Mouse (Mus musculus): ENCODE measurements around the gene B3glct. TPM values are rescaled to one million over a fixed set of nuclear protein-coding genes. Genes with fewer than 3 reads are reported as not detected.

The B3glct gene
- polyA plus RNA-seq, 1 experiment from 2014 or later, result 14.1 TPM

DNA sequence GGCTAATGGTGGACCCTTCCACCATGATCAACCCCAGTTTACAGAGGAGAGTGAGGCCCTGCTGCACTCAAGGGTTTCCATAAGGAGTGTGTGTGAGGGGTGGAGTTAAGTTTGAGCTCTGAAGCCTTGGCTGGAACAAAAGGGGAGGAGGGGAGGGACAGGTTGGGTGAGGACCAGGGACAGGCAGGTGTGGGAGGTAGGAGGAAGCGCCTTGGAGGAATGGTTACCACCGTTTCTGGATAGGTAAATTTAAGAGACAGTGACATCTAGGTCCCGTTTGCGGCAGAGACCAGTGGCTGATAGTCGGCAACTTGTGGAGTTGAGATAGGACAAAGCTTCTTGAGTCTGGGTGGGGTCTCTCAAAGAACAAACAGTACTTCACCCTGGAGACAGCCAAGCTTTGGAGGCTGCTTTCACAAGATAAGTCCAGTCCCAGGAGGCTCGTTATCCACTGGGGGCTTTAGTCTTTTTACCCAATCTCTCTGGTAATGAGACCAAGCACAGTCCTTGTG is 29.1 kb upstream of the B3glct start:
- no peaks in the 10 kb centered on the region for H3K9me3 ChIP-seq (replicated peaks)
- no peak overlapping the region; the same call in 1 of the 2 replicates for H3K27ac ChIP-seq (replicated peaks)
- H3K27me3 ChIP-seq (ENCODE audit: low read depth, poor library complexity, severe bottlenecking), result no peaks in the 10 kb centered on the region
- no peak overlapping the region for H3K4me3 ChIP-seq
- WGBS, result 73% methylated on average over 6 of the region's 6 CpGs
- peaks cover 7% of the 10 kb centered on the region; the same call in 1 of the 2 replicates for H3K4me1 ChIP-seq
- no peaks in the 10 kb centered on the region for H3K36me3 ChIP-seq
- DNase-seq (ENCODE audit: low spot score), result no peak

DNA sequence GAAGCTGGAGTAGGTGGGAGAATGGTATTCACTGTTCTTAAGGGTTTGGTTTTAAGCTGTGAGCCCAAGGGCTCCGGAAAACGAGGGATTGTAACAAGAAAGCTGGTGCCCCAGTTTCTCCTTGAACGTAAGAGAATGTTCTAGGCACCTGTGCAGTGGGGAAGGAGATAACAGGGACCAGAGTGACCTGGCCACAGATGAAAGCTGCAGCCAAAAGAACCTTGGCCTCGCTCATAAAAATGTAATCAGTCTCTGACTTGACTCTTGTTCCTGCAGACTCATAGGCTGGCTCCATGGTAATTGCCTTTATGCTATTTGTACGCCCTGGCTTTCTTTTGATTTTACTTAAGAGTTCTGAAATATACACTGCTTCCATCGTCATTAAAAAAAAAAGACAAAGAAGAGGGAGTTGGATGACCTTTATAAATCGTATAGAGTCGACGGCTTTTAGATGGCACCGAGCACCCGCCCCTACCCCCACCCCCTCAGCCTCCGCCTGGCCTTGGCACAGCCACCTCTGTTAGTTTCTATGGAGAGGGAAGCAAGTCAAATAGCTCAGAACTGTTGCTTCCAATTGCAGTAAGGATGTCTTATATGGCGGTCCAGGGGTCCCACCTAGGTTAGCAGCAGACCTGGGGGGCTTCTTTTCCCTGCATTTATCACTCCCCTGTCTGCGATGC is 28.4 kb upstream of the B3glct start:
- H3K4me1 ChIP-seq, result peaks cover 7% of the 10 kb centered on the region; the same call in 1 of the 2 replicates
- no peaks in the 10 kb centered on the region for H3K9me3 ChIP-seq (replicated peaks)
- no peak overlapping the region for H3K4me3 ChIP-seq
- no peaks in the 10 kb centered on the region for H3K27me3 ChIP-seq (ENCODE audit: low read depth, poor library complexity, severe bottlenecking)
- peak overlapping the region; percentile 14; the same call in 1 of the 2 replicates for H3K27ac ChIP-seq (replicated peaks)
- 91% methylated on average over 14 of the region's 14 CpGs for WGBS
- H3K36me3 ChIP-seq, result no peaks in the 10 kb centered on the region
- DNase-seq (ENCODE audit: low spot score), result no peak

DNA sequence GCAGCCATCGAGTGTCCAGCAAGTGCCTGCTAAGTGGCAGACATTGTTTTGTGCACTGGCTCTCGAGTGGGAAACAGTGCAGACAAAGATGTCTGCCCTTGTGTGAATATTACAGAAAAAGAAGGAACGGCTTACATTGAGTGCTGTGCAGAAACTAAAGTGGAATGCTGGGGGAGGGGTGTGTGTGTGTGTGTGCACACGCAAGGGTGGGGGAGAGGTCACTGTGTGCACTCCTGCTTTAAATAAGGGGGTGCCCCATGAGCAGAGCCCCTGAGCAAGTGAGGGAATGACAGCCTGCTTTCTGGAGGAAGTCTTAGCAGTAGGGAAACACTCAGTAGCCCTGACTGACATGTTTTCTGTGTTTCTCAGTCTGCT is 27.9 kb upstream of the B3glct start:
- Histone ChIP-seq H3K4me3 (no peak overlapping the region), H3K4me1 (peaks cover 7% of the 10 kb centered on the region; the same call in 1 of the 2 replicates), H3K36me3 (no peaks in the 10 kb centered on the region), H3K27ac (replicated peaks) (peak overlapping the region; percentile 14; the same call in 1 of the 2 replicates), H3K27me3 (ENCODE audit: low read depth, poor library complexity, severe bottlenecking) (no peaks in the 10 kb centered on the region), H3K9me3 (replicated peaks) (no peaks in the 10 kb centered on the region)
- 78% methylated on average over 4 of the region's 4 CpGs for WGBS
- DNase-seq (ENCODE audit: low spot score), result no peak

DNA sequence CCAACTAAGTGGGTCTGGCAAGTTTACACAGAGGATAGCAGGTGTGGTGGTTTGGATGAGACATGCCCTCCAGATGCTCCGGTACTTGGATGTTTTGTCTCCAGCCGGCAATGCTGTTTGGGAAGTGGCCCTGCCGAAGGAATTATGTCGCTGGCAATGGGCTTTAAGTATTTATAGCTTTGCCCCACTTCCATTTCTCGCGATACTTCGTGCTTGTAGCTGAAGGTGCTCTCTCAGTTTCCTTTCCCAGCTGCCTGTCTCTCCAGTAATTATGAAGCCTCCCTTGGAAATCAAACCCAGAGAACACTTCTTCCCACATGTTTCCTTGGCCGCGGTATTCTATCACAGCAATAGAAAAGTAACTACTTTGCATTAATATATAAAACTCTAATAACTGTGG is 22.4 kb upstream of the B3glct start:
- no peaks in the 10 kb centered on the region for H3K36me3 ChIP-seq
- H3K27me3 ChIP-seq (ENCODE audit: low read depth, poor library complexity, severe bottlenecking), result no peaks in the 10 kb centered on the region
- 90% methylated on average over 9 of the region's 9 CpGs for WGBS
- H3K4me1 ChIP-seq, result peaks cover 11% of the 10 kb centered on the region
- H3K4me3 ChIP-seq, result no peak overlapping the region
- no peak for DNase-seq (ENCODE audit: low spot score)
- H3K9me3 ChIP-seq (replicated peaks), result no peaks in the 10 kb centered on the region
- H3K27ac ChIP-seq (replicated peaks), result no peak overlapping the region

DNA sequence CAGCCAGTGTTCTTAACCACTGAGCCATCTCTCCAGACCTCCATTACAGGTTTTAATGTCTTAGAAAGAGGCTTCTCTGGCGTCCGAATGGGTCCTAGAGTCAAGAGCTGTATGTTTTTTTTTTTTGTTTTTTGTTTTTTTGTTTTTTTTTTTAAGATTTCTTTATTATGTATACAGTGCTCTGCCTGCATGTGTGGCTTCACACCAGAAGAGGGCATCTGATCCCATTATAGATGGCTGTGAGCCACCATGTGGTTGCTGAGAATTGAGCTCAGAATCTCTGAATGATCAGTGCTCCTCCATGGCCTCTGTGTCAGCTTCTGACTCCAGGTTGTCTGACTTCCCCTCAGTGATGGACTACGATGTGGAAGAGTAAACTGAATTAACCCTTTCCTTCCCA is 20.0 kb upstream of the B3glct start:
- H3K36me3 ChIP-seq, result no peaks in the 10 kb centered on the region
- no peak overlapping the region for H3K27ac ChIP-seq (replicated peaks)
- no peak for DNase-seq (ENCODE audit: low spot score)
- H3K4me1 ChIP-seq, result peaks cover 11% of the 10 kb centered on the region
- no peak overlapping the region for H3K4me3 ChIP-seq
- H3K27me3 ChIP-seq (ENCODE audit: low read depth, poor library complexity, severe bottlenecking), result no peaks in the 10 kb centered on the region
- WGBS, result 59% methylated on average over 3 of the region's 3 CpGs
- peaks cover 5% of the 10 kb centered on the region; the same call in 1 of the 2 replicates for H3K9me3 ChIP-seq (replicated peaks)

DNA sequence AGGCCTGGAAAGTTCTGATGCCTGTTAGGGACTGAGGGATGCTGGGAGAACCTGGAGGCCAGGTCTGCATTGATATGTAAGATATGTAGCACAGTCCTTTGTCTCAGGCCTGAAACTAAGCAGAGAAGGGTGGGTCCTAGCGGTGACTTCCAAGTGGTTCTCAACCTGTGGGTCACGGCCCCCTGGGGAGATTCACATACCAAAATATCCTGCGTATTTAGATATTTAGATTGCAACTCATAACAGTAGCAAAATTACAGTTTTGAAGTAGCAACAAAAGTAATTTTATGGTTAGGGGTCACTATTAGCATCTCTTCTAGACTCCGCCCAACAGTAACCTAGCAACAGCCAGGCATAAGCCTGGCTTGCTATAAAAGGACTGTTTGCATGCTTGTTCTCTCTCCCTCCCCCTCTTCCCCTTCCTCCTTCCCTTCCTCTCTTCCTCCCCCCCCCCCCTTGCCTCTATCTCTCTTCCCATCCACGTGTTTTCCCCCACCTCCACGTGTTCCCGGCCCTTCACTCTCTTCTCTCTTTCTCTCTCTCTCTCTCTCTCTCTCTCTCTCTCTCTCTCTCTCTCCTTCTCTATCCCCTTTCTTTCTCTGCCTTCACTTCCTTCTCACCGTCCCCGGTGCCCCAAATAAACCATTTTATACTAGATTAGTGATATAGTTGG is 19.2 kb upstream of the B3glct start:
- Histone ChIP-seq H3K27ac (replicated peaks) (no peak overlapping the region), H3K4me3 (no peak overlapping the region), H3K27me3 (ENCODE audit: low read depth, poor library complexity, severe bottlenecking) (no peaks in the 10 kb centered on the region), H3K9me3 (replicated peaks) (peaks cover 5% of the 10 kb centered on the region; the same call in 1 of the 2 replicates), H3K36me3 (no peaks in the 10 kb centered on the region), H3K4me1 (peaks cover 11% of the 10 kb centered on the region)
- no peak for DNase-seq (ENCODE audit: low spot score)
- 76% methylated on average over 9 of the region's 9 CpGs for WGBS

DNA sequence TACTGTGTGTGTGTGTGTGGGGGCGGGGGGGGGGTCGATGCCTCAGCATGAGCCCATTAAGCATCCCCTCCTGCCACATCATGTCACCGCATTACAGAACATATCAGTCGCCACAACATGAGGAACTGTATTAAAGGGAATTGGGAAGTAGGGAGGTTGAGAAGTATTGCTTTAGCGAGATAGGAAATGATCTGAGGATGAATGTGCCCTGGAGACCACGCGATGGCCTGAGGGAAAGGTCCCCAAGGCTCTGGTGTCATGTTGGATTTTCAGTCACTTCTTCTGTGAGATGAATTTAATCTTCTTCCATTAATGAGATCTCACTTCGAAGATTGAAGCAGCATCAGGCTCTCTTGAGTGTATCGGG is 18.6 kb upstream of the B3glct start:
- Histone ChIP-seq H3K9me3 (replicated peaks) (peaks cover 5% of the 10 kb centered on the region; the same call in 1 of the 2 replicates), H3K27ac (replicated peaks) (no peak overlapping the region), H3K36me3 (no peaks in the 10 kb centered on the region), H3K4me1 (peaks cover 11% of the 10 kb centered on the region), H3K4me3 (no peak overlapping the region), H3K27me3 (ENCODE audit: low read depth, poor library complexity, severe bottlenecking) (no peaks in the 10 kb centered on the region)
- 72% methylated on average over 9 of the region's 9 CpGs for WGBS
- no peak for DNase-seq (ENCODE audit: low spot score)

DNA sequence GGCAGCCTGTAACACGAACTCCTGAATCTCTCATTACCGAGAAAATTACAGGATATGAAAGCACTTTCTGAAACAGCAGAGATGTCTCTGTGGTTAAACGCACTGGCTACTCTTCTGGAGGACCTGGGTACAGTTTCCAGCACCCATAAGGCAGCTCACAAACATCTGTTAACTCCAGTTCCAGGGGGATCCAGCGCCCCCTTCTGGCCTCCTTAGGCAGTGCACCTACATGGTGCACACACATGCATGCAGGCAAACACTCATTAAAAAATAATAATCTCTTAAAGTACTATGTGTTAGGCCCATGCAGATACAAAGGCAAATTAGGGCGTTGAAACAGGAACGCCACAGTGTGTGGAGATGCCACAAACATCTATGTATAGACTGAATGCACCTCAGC is 16.6 kb upstream of the B3glct start:
- 87% methylated on average over 6 of the region's 6 CpGs for WGBS

DNA sequence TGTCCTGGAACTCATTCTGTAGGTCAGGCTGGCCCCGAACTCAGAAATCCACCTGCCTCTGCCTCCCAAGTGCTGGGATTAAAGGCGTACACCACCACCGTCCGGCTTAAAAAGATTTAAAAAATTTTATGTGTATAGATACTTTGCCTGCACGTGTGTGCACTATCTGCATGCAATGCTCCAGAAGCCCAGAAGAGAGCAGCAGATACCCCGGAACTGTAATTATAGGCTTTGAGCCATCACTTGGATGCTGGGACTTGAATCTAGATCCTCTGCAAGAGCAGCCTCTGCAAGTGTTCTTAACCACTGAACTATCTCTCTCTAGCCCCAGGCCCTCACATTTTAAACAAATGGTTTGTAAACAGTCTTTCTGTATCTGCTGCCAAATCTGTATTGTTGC is 15.1 kb upstream of the B3glct start:
- peaks cover 5% of the 10 kb centered on the region; the same call in 1 of the 2 replicates for H3K9me3 ChIP-seq (replicated peaks)
- H3K27me3 ChIP-seq (ENCODE audit: low read depth, poor library complexity, severe bottlenecking), result no peaks in the 10 kb centered on the region
- no peak overlapping the region for H3K27ac ChIP-seq (replicated peaks)
- 91% methylated on average over 6 of the region's 6 CpGs for WGBS
- H3K4me3 ChIP-seq, result no peak overlapping the region
- peaks cover 11% of the 10 kb centered on the region for H3K4me1 ChIP-seq
- no peaks in the 10 kb centered on the region for H3K36me3 ChIP-seq
- no peak for DNase-seq (ENCODE audit: low spot score)

More for the DNA sequence above, 16.6 kb upstream of the B3glct start:
- no peaks in the 10 kb centered on the region for H3K27me3 ChIP-seq (ENCODE audit: low read depth, poor library complexity, severe bottlenecking)
- peaks cover 5% of the 10 kb centered on the region; the same call in 1 of the 2 replicates for H3K9me3 ChIP-seq (replicated peaks)
- no peak overlapping the region for H3K27ac ChIP-seq (replicated peaks)
- no peak overlapping the region for H3K4me3 ChIP-seq
- DNase-seq (ENCODE audit: low spot score), result no peak
- peaks cover 11% of the 10 kb centered on the region for H3K4me1 ChIP-seq
- no peaks in the 10 kb centered on the region for H3K36me3 ChIP-seq

DNA sequence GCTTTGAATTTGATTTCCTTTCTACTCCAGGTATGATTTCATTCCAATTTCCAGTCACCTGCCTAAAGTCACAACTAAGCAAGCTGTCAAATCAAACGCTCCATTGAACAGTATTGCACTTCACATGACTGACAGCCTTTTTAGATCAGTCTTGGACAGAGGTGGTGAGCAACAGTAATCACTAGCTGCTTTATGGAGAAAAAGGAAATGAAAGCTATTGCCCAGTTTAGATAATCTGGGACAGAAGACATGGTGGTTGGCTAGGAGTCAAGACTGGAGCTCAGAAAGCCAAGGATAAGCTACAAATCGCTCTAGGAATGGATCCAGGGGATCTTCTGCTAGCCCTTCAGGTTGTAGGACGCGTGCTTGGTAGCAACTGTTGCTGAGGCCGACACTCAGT is 14.6 kb upstream of the B3glct start:
- Histone ChIP-seq H3K4me3 (no peak overlapping the region), H3K4me1 (peaks cover 10% of the 10 kb centered on the region), H3K9me3 (replicated peaks) (peaks cover 5% of the 10 kb centered on the region; the same call in 1 of the 2 replicates), H3K27me3 (ENCODE audit: low read depth, poor library complexity, severe bottlenecking) (no peaks in the 10 kb centered on the region), H3K27ac (replicated peaks) (no peak overlapping the region), H3K36me3 (no peaks in the 10 kb centered on the region)
- 84% methylated on average over 5 of the region's 5 CpGs for WGBS
- no peak for DNase-seq (ENCODE audit: low spot score)

DNA sequence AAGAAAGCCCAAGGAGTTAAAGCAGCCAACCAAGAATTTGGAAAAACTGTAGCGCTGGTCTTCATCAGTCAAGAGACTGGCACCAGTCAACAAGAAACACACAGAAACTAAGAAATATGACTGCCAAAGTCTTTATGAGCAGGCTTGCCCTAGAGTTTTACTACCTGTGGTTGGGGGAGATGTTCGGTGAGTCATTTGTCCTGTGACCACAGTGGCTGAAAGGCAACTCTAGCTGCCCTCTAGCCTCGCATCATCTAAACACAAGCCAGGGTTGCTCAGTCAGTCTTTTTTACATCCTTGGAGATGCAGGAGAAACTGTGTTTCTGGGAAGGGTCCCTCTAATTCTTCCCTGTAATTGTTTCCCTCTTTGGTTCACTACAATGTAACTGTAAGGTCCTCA is 834 bp upstream of the B3glct start:
- H3K4me1 ChIP-seq, result peaks cover 10% of the 10 kb centered on the region
- H3K36me3 ChIP-seq, result no peaks in the 10 kb centered on the region
- no peak for DNase-seq (ENCODE audit: low spot score)
- no peak overlapping the region for H3K27ac ChIP-seq (replicated peaks)
- H3K4me3 ChIP-seq, result no peak overlapping the region
- WGBS, result 98% methylated on average over 3 of the region's 3 CpGs
- H3K27me3 ChIP-seq (ENCODE audit: low read depth, poor library complexity, severe bottlenecking), result 0 out of 2 replicates have a peak, but pooled peaks cover 4% of the 10 kb centered on the region
- no peaks in the 10 kb centered on the region for H3K9me3 ChIP-seq (replicated peaks)

DNA sequence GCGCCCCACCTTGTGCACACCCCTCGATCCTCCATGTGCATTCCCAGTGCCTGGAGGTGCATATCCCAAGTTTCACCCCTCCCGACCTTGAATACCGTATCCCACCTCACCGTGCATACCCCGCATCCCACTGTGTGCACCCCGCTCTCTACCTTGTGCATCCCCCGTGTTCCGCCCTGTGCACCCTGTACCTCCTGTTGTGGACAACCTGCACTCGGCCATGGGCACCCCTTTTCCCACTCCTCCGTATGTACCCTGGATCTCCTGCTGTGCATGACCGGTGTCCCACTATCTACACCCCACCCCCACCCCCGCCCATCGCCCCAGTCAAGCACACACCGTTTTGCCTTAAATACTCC is 939 bp downstream of the B3glct start:
- H3K4me1 ChIP-seq, result peaks cover 10% of the 10 kb centered on the region
- DNase-seq (ENCODE audit: low spot score), result no peak
- H3K36me3 ChIP-seq, result no peaks in the 10 kb centered on the region
- peak overlapping the region; percentile 85 for H3K4me3 ChIP-seq
- peak overlapping the region; percentile 97 for H3K27ac ChIP-seq (replicated peaks)
- H3K27me3 ChIP-seq (ENCODE audit: low read depth, poor library complexity, severe bottlenecking), result 0 out of 2 replicates have a peak, but pooled peaks cover 4% of the 10 kb centered on the region
- 2% methylated on average over 15 of the region's 15 CpGs for WGBS
- H3K9me3 ChIP-seq (replicated peaks), result no peaks in the 10 kb centered on the region

DNA sequence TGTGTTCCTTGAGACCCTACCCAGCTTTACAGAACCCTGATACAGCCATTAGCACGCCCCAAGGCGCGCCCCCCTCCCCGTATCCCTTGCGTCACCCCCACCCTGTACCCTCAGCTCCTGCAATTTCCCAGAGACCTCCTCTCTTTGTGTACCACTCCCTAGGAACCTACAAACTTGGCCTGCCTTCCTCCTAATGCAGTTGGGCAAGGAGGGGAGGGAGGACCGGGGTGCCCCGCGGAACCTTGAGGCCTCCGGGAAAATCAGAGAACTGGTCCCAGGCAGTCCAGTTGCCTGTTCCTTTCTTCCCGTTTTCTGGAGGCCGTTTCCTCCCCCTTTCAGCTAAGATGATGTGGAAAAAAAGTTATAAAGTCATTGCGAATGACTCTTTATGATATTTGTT is 1.3 kb downstream of the B3glct start:
- Histone ChIP-seq H3K27ac (replicated peaks) (peak overlapping the region; percentile 97), H3K4me1 (peaks cover 10% of the 10 kb centered on the region), H3K36me3 (no peaks in the 10 kb centered on the region), H3K27me3 (ENCODE audit: low read depth, poor library complexity, severe bottlenecking) (0 out of 2 replicates have a peak, but pooled peaks cover 4% of the 10 kb centered on the region), H3K4me3 (peak overlapping the region; percentile 85), H3K9me3 (replicated peaks) (no peaks in the 10 kb centered on the region)
- WGBS, result 9% methylated on average over 12 of the region's 12 CpGs
- DNase-seq (ENCODE audit: low spot score), result peak; percentile 33
